Mouse (Mus musculus) liver (tissue): ENCODE results near the gene Ccnd3.
"Not testable (repeated sequence)": the region's sequence is repeated elsewhere in the genome, so short reads cannot be mapped to it uniquely, and the experiment has no call there.

Experiments used
- DNase-seq: peaks from one replicate; pipeline ENCODE4 v3.0.0-alpha.2; 2020; ENCODE audit warnings: mixed read lengths

Gene Ccnd3

GRCm38 (mm10) chr17:47484241-47484921, 20.5 kb upstream of the Ccnd3 start:
- peak; percentile 59 for DNase-seq

- peak; percentile 62 for DNase-seq
Observed at GRCm38 (mm10) chr17:47484993-47485392, 19.9 kb upstream of the Ccnd3 start.

- no peak for DNase-seq
Observed at GRCm38 (mm10) chr17:47485791-47486190, 19.1 kb upstream of the Ccnd3 start.

- DNase-seq, result no peak
Observed at GRCm38 (mm10) chr17:47490791-47491190, 14.1 kb upstream of the Ccnd3 start.

GRCm38 (mm10) chr17:47492731-47493130, 12.1 kb upstream of the Ccnd3 start:
- DNase-seq, result no peak

- no peak for DNase-seq
Observed at GRCm38 (mm10) chr17:47493653-47494052, 11.2 kb upstream of the Ccnd3 start.

GRCm38 (mm10) chr17:47494132-47494531, 10.7 kb upstream of the Ccnd3 start:
- DNase-seq, result peak; percentile 30

GRCm38 (mm10) chr17:47501531-47501930, 3.3 kb upstream of the Ccnd3 start:
- DNase-seq, result no peak

GRCm38 (mm10) chr17:47501946-47502706, 2.7 kb upstream of the Ccnd3 start, which contains the start of gene Taf8:
TSS of gene Taf8 (minus strand) at chr17:47502292.
- DNase-seq, result peak; percentile 96

GRCm38 (mm10) chr17:47502707-47503045, 2.2 kb upstream of the Ccnd3 start:
- not testable (repeated sequence) for DNase-seq

- no peak for DNase-seq
Observed at GRCm38 (mm10) chr17:47503689-47504088, 1.2 kb upstream of the Ccnd3 start.

GRCm38 (mm10) chr17:47504228-47504627, 623 bp upstream of the Ccnd3 start:
- DNase-seq, result no peak

- DNase-seq, result no peak
Observed at GRCm38 (mm10) chr17:47505566-47505965, 715 bp downstream of the Ccnd3 start.

- DNase-seq, result no peak
Observed at GRCm38 (mm10) chr17:47506042-47506441, 1.2 kb downstream of the Ccnd3 start.

GRCm38 (mm10) chr17:47506697-47507096, 1.8 kb downstream of the Ccnd3 start:
- no peak for DNase-seq

- no peak for DNase-seq
Observed at GRCm38 (mm10) chr17:47507523-47507922, 2.7 kb downstream of the Ccnd3 start.

GRCm38 (mm10) chr17:47508012-47508608, 3.3 kb downstream of the Ccnd3 start:
- peak; percentile 89 for DNase-seq

- DNase-seq, result no peak
Observed at GRCm38 (mm10) chr17:47509031-47509705, 4.3 kb downstream of the Ccnd3 start.

- peak; percentile 97 for DNase-seq
Observed at GRCm38 (mm10) chr17:47511111-47512020, 6.5 kb downstream of the Ccnd3 start.

- peak; percentile 36 for DNase-seq
Observed at GRCm38 (mm10) chr17:47512956-47513775, 8.3 kb downstream of the Ccnd3 start.

GRCm38 (mm10) chr17:47515180-47515844, 10.5 kb downstream of the Ccnd3 start:
- no peak for DNase-seq
